Mouse (Mus musculus): Measurements from ENCODE around the gene Chuk. TPM values are rescaled to one million over a fixed set of nuclear protein-coding genes. Genes with fewer than 3 reads are reported as not detected.

Chuk gene
- 65.2 TPM for total RNA-seq (2023)

DNA sequence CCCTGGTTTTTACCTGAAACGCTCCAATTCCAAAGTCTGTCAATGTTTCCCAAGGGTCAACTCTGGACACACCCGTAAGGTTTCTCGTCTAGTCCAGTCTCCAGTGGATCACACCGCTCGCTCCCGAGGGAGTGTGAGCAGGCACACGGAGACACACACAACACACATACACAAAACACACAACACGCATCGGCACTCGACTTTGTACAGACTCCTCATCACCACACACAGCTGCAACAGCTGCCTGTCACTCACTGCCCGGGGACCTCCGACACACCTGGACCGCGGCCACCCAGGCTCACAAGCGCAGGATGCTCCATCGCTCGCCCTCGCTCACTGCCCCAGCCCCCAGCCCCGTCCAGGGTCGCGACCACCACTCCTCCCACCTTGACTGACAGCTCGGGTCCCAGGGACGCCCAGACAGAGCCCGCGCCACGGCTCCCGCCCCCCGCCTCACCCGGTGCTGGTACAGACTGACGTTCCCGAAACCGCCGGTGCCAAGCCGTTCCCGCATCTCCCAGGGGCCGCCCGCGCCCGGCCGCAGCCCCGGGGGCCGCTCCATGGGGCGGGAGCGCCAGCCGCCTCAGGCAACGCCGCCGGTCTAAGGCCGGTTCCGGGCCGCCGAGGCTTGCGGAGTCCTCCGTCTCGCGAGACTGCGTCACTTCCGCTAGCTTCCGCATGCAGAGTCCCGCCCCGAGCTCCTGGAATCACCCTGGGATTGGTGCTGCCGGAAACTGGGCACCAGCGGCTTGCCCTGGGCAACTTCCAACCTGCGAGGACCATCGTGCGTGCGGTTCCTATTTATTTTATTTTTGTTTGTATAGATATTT is at the start of gene Chuk:
TSS of gene Chuk (minus strand) at position 650 of the 830 bp plus-strand sequence.

DNA sequence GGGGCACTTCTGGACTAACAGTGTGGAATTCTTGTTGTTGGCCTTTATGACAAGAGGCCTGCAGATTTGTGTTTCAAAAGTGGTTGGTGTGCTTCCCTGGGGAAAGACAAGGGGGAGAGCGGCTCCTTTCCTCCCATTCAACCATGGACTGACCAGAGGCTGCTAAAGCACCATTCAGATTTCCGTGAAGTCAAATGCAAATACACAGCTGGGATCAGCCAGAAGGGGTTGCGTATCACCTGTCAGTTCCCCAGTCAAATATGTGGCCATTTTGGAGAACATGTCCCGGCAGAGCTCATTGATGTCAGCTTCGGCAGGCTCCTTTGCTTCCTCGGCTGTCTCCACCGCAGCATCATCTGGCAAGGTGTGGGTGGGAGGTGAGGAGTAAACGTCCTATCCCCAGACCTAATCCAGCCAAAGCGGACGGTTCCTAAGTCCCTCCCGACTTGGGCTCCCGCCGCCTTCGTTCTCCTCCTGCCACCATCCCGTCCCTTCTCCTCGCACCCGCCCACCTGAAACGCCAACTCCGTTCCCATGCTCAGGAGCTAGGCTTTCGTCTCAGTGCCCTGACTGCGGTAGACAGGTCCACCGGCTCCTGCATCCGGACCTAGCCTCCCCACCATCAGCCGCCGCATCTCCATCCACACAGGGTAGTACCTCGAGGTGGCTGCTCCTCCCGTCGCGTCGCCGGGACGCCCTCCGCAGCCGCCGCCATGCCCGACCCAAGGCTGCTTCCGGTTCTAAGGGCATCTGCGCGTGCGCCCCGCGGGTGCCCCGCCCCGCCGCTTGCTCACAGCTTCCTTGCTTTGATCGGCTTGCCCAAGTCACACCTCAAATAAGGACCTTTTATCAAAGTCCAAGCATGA is 38.7 kb upstream of the Chuk start, which contains the start of gene Bloc1s2:
TSS of gene Bloc1s2 (minus strand) at position 745 of the 866 bp plus-strand sequence.

DNA sequence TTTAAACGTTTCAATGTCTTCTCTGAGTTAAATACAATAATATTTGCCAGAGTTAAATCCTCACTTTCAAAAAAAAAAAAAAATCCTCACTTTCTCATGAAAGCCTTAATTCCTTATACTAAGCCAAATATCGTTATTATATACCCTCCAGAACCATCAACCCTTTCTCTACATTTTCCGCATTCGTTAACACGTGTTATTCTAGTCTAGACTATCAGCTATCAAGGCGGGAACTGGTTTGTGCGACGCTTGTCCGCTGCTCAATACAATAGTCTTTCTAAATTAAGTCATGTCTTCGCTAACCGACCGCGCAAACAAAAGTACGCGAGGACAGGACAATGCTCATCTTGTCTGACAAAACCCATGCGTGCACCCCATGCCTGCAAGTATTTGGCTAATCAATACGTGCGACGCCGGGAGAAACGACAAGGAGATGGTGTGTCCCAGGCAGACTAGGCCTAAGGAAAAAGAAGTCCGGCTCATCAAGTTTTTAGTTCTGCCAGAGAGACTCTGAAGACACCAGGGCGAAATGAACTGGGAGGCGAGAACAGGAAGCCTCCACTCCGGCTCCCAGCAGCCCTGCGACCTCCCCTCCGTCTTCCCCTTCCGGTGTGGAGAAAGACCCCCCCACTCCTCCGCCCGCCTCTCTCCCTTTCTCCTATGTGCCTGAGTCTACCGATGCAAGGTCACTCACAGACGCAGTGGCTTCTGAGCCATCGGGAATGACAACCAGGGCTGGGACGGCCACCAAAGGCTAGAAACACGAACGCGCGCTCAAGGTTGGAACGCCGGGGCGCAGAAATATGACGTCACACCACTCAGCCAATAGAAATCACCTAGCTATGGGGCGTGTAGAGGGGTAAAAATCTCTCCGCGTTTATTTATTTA is 28.0 kb upstream of the Chuk start, which contains the start of gene Cwf19l1:
TSS of gene Cwf19l1 (minus strand) at position 805 of the 888 bp plus-strand sequence.

DNA sequence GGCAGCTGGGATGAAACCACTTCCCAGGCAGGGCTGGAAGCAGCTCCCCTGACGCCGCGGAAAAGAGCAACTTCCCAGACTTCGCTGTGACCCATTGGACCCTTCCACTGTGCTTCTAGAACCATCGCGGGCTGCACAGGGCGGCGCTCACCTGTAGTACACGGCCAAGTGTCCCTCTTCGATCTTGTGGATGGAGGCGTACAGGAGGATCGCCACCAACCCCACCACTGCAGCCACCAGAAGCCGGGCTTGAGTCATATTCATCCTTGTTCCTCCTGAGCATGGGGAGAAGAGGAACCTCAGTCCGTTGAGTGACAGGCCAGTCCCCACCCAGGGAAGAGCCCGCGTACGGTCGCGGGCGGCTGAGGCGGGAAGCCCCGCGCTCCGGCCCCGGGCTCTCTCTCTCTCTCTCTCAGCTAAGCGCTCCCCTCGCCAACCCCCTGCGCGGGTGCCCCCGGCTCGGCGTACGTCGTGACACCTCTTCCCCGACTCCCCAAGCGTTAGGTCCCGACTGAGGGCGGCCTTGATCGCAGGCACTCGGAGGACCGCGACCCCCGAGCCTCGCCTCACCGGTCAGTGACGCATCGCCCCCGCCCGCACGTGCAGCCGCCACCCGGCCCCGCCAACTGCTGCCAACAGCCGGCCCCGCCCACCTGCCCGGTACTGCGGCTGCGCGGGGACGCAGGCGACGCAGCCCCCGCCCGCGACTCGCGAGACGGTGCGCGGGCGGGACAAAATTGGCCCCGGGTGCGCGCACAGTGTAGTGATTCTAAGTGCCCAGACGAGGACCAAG is 38.0 kb downstream of the Chuk start, which contains the start of gene Erlin1:
TSS of gene Erlin1 (minus strand) at position 665 of the 793 bp plus-strand sequence.

DNA sequence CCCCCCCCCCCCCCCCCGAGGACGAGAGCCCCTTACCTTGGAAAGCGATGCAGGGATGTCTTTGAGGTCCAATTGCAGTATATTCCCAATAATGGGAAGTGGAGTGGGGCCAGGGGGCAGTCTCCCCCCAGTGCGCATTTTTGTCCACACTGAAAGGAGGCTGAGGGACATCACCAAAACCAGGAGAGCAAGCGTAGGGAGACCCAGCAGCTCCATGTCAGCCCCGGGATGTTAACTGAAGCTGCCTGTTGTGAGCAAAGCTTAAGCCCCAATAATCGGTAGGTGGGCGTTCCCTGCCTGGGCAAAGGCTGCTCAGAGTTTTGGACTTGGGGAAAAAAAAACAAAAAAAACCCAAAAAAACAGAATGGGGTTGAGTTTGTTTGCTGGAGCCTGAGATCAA is 78.3 kb downstream of the Chuk start, which contains the start of gene Cyp2c23:
TSS of gene Cyp2c23 (minus strand) at position 237 of the 400 bp plus-strand sequence.

Other genes with a start within 250 kb of the Chuk start
- gene Dnmbp, start 167.3 kb downstream of the Chuk start, total RNA-seq (2023): 8.1 TPM
- gene Cpn1, start 120.9 kb downstream of the Chuk start, total RNA-seq (2023): not detected
- not detected for gene Cyp2c23, start 78.3 kb downstream of the Chuk start, total RNA-seq (2023)
- 6.3 TPM for gene Erlin1, start 37.7 kb downstream of the Chuk start, total RNA-seq (2023)
- 28.9 TPM for gene Cwf19l1, start 28.4 kb upstream of the Chuk start, total RNA-seq (2023)
- 53.4 TPM for gene Bloc1s2, start 39.0 kb upstream of the Chuk start, total RNA-seq (2023)
- not detected for gene Pkd2l1, start 85.0 kb upstream of the Chuk start, total RNA-seq (2023)
- gene Scd3, start 95.8 kb upstream of the Chuk start, total RNA-seq (2023): not detected
- 16.4 TPM for gene Scd2, start 186.2 kb upstream of the Chuk start, total RNA-seq (2023)
- gene Scd4, start 225.6 kb upstream of the Chuk start, total RNA-seq (2023): 1.2 TPM